15 mouse cellular contexts compared by ENCODE assay signal in the genomic region with DNA sequence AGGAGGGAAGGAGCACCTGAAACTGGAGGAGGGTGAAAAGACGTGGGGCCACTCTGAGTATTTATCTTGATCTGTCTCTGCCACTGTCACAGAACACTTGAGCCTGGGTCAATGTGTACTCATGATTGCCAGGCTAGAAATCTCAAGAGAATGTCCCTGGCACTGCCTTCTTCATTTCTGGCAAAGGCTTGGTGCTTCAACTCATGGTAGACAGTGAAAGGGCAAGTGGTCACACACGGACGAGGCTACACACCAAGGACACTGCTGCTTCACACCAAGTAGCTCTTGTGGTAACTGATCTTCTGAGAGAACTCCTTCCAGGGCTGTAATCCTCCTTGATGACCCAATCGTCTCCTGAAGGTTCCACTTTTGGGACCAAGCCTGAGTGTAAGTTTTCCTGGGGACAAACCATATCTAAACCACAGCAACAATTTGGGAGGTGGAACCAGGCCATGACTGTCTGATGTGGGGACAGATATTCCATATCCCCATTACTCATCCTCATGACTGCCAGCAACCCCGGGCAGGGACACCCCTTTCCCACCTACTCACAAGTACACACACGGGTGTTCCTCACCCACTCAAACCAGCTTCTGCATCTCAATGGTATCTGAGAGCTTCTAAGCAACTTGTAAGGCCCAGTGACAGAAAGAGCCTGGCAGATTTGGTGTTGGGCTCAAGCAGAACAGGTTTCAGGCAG. TPM values are rescaled to one million over a fixed set of nuclear protein-coding genes. Genes with fewer than 3 reads are reported as not detected.
DNase-seq lines count a peak whose midpoint lies in the region; ATAC-seq lines count a peak whose summit lies in the region.
"Had no signal": no experiment of that assay in that cellular context is flagged by ENCODE, and none has a peak within 500 bp of the region (broad histone marks: within the 10 kb centered on the region; RNA-seq: fewer than 3 reads in every experiment).

No protein-coding gene starts in this region.

- no peaks in the 10 kb centered on the region for H3K27me3 ChIP-seq in heart, embryonic 15.5 days
- H3K27me3 ChIP-seq: intestine, embryonic 15.5 days; liver, embryonic 12.5 days; midbrain, embryonic 13.5 days had no signal

- peaks cover 10% of the 10 kb centered on the region for H3K4me1 ChIP-seq in heart, embryonic 15.5 days (replicated peaks)
- H3K4me1 ChIP-seq: intestine, embryonic 15.5 days had no signal

- H3K9me3 ChIP-seq in heart, embryonic 15.5 days (replicated peaks): no peaks in the 10 kb centered on the region
- H3K9me3 ChIP-seq: intestine, embryonic 15.5 days; liver, embryonic 12.5 days; midbrain, embryonic 13.5 days had no signal

- no peak overlapping the region for H3K4me3 ChIP-seq in heart, embryonic 15.5 days
- H3K4me3 ChIP-seq: intestine, embryonic 15.5 days; liver, embryonic 12.5 days; midbrain, embryonic 13.5 days had no signal

- 74% methylated on average over 6 of the region's 6 CpGs for WGBS in heart, embryonic 15.5 days

- ATAC-seq in frontal cortex, adult (ENCODE audit: low TSS enrichment): peak; percentile 71
- no peak for ATAC-seq in heart, embryonic 15.5 days (replicated peaks; ENCODE audit: insufficient number of reproducible peaks, insufficient read depth, low FRiP score, low read depth)
- ATAC-seq: forebrain, embryonic 14.5 days; intestine, embryonic 15.5 days; liver, embryonic 12.5 days; lung, postnatal 0 days had no signal

- no peak overlapping the region for H3K27ac ChIP-seq in heart, embryonic 15.5 days
- H3K27ac ChIP-seq: intestine, embryonic 15.5 days; liver, embryonic 12.5 days; midbrain, embryonic 13.5 days had no signal

- no peak overlapping the region for H3K9ac ChIP-seq in heart, embryonic 15.5 days
- H3K9ac ChIP-seq: intestine, embryonic 15.5 days; liver, embryonic 12.5 days; midbrain, embryonic 13.5 days had no signal

- intact Hi-C loops in heart, postnatal 25 days (cut with DNase I): no loop called here

- H3K36me3 ChIP-seq in heart, embryonic 15.5 days: no peaks in the 10 kb centered on the region
- H3K36me3 ChIP-seq: intestine, embryonic 15.5 days; liver, embryonic 12.5 days; midbrain, embryonic 13.5 days had no signal

- 0 out of 2 replicates have a peak overlapping the region, but pooled peaks have one; percentile 48 for H3K4me2 ChIP-seq in heart, embryonic 15.5 days
- H3K4me2 ChIP-seq: intestine, embryonic 15.5 days had no signal

- DNase-seq in frontal cortex, postnatal 10 days (ENCODE audit: low spot score in 2 of 2): no peak
- DNase-seq in heart, postnatal 25 days (ENCODE audit: low spot score): no peak
- peak; percentile 8 to 20 for DNase-seq in right cerebral cortex, adult 2 months (ENCODE audit: low spot score in 2 of 2)
- no peak for DNase-seq in right cerebral cortex, postnatal 4 days
- DNase-seq in yolk sac, embryonic 10.5 days (ENCODE audit: low spot score): no peak
- DNase-seq in cerebellum, adult 9-11 months: no peak
- DNase-seq: B cell, adult 2 months; cerebellum, adult 9-10 months had no signal

RNA-seq across cellular contexts. Expression of a gene that starts 20.8 kb away (rescaled TPM):
- polyA plus RNA-seq in heart, embryonic 15.5 days (2015; fragmentation: Nextera tagmentation; extraction: Ambion mirVana): 1.1 and 1.7 TPM in 2 replicates
- under 1 TPM; 0.21 to 0.31 TPM for total RNA-seq in heart, postnatal 25 days (2021)

RNA-seq across cellular contexts. Expression of a gene that starts 35.6 kb away (rescaled TPM):
- polyA plus RNA-seq in heart, embryonic 15.5 days (2015; fragmentation: Nextera tagmentation; extraction: Ambion mirVana): 21.9 and 25.2 TPM in 2 replicates
- 100 to 1,000 TPM; 107 to 112 TPM for total RNA-seq in heart, postnatal 25 days (2021)

Comparison
In these comparisons a context has a peak if more than half of its experiments do, and no peak if none do; other contexts are left out.
1. DNase-seq: peak in right cerebral cortex, adult 2 months (2 of 2); none in frontal cortex, postnatal 10 days (0 of 2), heart, postnatal 25 days (single experiment), right cerebral cortex, postnatal 4 days (single experiment), yolk sac, embryonic 10.5 days (single experiment) and cerebellum, adult 9-11 months (single experiment).